Mouse (Mus musculus) olfactory bulb, adult 2 months (tissue): ENCODE results near the gene Sec14l2.

ENCODE experiments used
- CTCF ChIP-seq: fragments of 200-500 bp; IDR thresholded peaks from 2 replicates; pipeline ENCODE4 v1.5.1; 2012; ENCODE audit warnings: low read depth, mild to moderate bottlenecking, low read length, moderate library complexity; ENCODE audit not compliant: insufficient read depth
- POLR2A ChIP-seq: fragments of 200-500 bp; IDR thresholded peaks from 2 replicates; pipeline ENCODE4 v1.6.1; 2012; ENCODE audit warnings: mild to moderate bottlenecking, low read depth, low read length, moderate library complexity; ENCODE audit not compliant: insufficient read depth

- TF ChIP-seq POLR2A = no peak
- TF ChIP-seq CTCF = no peak
These were observed 6.6 kb downstream of the Sec14l2 start for GRCm38 (mm10) chr11:4116458-4117141.
